Mouse (Mus musculus): ENCODE data around the gene Gm20388.
A peak's percentile ranks its signal among the peaks of the same experiment; 100 is the strongest.

The Gm20388 gene

DNA sequence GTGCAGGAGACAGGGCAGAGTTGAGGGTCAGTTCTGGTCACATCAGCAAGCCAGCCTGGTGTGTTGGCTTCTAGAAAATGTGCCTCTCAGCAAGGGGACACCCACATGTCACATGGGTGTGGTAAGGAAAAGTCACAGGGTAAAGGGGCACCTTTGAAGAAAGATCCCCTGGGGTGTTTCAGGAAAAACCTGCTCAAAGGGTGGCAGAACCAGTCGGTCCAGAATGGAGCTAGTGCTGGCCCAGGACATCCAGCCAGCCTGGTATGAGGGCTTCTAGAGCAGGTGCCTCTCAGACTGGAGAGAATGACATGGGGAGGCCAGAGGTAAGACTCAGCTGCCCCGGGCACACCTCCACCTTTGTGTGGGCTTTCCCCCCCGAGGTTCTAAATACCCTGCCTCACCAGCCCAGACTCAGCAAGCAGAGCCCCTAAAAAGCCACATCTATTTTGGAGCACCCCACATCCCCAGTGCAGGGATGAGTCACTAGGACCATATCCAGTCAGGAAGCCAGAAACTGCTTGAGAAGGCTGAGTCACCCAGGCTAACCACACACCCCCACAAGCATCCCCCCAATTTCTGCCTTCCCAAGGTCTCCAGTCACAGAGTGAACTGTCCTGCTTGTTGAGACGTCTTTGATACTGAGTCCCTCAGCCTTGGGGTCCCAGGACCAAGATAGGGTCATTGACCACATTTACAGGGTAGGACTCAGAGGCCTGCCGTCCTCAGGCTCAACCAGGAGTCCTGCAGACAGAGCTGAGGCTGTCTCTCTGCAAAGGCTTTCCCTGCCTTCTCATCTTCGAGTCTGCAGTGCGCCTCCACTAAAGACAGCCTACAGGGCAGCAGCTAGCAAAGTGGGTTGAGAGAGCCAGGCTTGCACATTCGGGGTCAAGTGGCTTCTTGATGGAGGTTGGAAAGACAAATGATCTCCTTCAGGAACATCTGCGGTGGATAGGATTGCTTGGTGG, 2445.3 kb downstream of the Gm20388 start:
- DNase-seq (ENCODE audit: low read depth, low spot score): peak; percentile 95

DNA sequence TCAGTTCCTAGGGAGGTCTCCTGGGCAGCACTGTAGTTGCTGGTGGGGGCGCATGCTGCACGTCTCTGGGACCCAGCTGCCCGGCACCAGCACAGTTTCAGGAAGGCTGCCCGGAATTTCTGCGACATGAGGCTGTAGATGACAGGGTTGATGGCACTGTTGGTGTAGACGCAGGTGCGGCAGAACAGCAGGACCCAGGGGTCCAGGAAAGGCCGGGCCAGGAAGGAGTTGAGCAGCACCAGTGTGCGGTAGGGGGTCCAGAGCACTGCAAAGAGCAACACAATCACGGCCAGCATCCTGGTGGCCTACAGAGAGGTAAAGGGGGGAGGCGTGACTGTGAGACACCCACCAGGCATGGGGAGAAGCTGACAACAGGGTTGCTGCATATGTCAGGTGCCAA, 2446.6 kb downstream of the Gm20388 start:
- no peak for DNase-seq (ENCODE audit: low read depth, low spot score)

GRCm38 (mm10) chr8:122357641-122358040, 2447.0 kb downstream of the Gm20388 start:
- no peak for DNase-seq (ENCODE audit: low read depth, low spot score)

DNA sequence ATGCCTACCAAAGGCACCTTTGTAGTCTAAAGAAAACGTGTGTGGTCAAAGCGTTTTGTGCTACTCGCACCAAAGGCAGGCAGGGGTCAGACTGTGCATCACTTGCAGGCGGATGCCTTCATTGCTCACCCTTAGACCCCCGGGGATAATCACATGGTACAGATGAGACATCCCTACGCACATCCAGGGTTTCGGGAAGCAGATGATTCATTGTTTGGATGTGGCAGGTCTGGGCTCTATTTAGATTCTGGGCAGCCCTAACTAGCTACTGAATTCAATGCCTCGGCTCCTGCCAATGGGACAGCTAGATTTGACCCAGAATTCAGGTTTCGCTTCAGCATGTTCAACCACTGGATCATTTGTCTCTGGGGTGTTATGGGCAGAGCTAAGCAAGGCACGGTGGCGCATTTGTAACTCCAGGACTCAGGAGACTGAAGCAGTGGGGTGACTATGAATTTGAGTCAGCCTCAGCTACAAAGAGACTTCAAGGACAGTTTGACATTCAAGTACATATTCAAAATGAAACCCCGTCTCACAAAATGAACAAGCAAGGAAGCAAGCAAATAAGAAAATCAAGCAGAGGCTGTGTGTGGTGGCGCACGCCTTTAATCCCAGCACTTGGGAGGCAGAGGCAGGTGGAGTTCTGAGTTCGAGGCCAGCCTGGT, 2448.6 kb downstream of the Gm20388 start:
- peak; percentile 80 for DNase-seq (ENCODE audit: low read depth, low spot score)

DNA sequence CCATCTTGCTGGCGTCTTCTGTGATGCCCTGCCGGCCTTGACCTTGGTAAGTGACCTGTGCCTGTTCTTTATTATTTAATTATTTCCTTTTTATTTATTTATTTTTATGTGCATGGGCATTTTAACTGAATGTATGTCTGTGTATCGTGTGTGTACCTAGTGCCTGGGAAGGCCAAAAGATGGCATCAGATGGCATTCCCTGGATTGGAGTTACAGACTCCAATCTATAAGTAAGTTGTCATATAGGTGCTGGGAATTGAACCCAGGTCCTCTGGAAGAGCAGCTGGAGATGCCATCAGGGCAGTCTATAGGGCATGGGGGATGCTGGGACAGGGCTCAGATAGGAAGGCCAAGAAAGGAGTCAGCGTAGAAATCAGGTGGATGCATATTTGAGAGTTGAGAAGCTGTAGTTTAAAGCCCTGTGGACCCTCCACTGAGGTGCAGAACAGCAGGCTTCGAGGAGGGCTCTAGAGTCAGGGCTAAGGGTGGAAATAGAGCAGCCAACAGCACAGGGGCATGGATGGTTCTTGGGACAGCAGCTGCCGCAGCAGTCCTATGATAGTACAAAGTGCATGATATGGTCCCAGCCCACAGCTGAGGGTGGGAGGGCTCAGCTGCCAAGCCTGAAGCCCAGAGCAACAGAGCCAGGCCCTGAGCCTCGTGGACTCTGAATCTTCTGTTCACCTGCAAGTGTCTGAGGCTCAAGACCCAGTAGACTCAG, 2450.2 kb downstream of the Gm20388 start, which contains the start of gene Trhr2:
Gene Trhr2 (minus strand): TSS at position 51 of the 721 bp plus-strand sequence.
- DNase-seq (ENCODE audit: low read depth, low spot score): no peak

- peak; percentile 33 for DNase-seq (ENCODE audit: low read depth, low spot score)
These were observed 2451.6 kb downstream of the Gm20388 start for GRCm38 (mm10) chr8:122362271-122362670.

DNA sequence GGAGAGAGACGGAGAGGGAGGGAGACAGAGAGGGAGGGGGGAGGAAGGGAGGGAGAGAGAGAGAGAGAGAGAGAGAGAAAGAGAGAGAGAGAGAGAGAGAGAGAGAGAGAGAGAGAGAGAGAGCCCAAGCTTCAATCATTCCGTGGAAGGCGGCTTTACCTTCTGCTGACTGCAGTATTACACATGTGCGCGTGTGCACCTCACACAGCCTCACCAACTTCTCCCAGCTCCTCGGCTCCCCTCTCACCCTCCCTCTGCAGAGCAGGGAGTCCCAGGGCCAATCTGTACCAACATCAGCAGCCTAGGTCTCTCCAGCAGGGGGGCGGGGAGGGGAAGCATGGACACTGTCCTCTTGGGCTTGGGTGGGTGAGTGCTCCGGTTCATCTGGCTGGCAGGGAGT, 2452.3 kb downstream of the Gm20388 start:
- DNase-seq (ENCODE audit: low read depth, low spot score): peak; percentile 59

DNA sequence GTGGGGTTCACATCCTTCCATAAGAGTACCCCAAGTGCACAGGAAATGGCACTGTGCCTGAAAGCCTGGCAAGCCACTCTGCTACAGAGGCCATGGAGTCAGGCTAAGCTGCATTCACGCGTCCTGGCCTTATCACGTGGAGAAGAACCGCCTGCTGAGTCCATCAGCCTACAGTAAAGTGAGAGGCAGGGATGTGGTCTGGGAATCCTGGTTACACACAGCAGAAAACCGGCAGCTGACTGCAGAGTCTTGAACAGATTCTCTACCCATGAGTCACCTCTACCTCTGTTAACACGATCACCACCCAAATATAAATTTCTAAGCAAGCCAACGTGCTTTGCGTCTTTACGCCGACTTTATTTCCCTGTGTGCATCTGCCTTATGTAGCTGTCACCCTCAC, 2457.9 kb downstream of the Gm20388 start:
- DNase-seq (ENCODE audit: low read depth, low spot score): peak; percentile 60

GRCm38 (mm10) chr8:122369665-122370064, 2459.0 kb downstream of the Gm20388 start:
- DNase-seq (ENCODE audit: low read depth, low spot score): peak; percentile 82

DNA sequence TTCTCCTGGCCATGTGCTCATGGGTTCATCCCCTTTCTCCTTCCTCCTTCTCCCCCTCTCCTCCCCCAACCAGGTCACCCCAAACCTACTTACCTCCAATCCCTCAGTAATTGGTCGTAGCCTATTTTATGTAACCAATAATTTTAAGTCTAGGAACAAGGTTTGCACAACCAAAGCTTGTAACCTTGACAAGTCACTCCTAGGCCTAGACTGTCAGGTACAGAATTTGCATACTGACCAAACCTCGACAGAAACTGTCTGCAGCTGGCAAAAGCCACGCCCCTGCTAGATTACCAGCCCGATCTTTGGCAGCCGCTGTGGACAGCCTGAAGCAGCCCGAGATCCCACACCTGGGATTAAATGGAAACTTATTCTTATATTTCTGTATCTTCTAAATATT, 2461.1 kb downstream of the Gm20388 start:
- DNase-seq (ENCODE audit: low read depth, low spot score): no peak

GRCm38 (mm10) chr8:122375320-122375719, 2464.7 kb downstream of the Gm20388 start:
- no peak for DNase-seq (ENCODE audit: low read depth, low spot score)

DNA sequence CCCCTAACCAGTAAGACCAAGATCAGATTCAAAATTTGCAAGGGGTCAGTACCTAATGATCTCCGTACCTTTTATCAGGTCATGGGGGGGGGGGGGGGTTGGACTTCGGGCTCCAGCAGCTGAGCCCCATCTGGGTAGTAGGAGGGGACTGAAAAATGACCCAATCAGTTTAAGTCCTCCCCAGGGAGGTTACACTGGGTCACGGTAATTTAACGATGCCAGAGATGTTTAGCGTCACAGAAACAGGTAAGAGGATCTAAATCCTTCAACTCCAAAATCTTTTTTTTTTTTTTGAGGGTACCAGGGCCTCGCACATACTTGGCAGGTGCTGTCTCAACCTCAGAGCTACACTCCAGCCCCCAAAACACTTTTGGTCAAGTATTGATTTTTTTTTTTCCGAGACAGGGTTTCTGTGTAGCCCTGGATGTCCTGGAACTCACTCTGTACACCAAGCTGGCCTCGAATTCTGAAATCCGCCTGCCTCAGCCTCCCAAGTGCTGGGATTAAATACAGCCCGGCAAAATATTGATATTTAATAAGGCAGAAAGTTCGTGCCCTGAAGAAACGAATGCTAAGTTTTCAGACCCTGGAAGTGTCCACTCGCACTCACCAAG, 2465.2 kb downstream of the Gm20388 start:
- no peak for DNase-seq (ENCODE audit: low read depth, low spot score)

DNA sequence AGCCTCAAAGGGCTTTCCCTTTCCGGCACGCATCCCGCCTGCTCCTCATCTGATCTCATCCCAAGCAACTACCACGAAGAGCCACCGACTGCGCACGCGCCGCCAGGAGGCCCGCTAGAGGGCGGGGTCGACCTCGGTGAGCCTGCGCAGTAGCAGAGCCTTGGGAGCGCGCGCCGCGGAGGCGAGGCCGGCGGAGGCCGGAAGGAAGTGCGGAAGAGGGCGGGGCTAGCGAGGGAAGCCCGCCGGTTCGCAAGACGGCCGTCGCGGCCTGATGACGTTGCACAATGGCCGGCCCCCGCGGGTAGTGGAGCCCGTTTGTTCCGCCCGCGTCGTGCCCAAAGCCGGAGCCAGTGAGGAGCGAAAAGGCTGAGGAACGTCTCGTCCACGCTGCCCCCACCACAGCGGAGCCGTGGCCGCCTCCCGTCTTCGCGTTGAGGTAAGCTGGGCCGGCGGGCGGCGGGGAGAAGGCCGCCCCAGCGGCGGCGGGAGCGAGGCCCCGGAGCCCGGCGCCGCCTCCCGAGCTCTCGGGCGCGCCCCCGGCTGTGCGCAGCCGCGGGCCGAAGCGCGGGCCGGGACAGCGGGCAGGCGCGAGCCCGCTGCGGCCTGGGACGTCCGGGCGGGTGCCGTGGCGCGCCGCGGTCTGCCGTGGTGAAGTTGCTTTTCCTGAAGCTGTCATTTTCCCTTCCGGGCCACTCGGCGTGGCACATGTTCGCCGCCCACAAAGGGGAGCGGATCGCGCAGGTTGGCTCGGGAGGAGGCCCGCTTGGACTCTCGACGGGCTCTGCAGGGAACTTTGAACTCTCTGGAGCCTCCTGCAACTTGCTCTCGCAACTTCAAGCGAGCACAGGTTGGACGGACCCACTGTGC, 2466.0 kb downstream of the Gm20388 start, which contains the start of gene Zc3h18:
Gene Zc3h18 (plus strand): TSS at position 245 of the 867 bp plus-strand sequence.
- DNase-seq (ENCODE audit: low read depth, low spot score): peak; percentile 99

- DNase-seq (ENCODE audit: low read depth, low spot score): no peak
These were observed 2472.4 kb downstream of the Gm20388 start for GRCm38 (mm10) chr8:122383039-122383438.

DNA sequence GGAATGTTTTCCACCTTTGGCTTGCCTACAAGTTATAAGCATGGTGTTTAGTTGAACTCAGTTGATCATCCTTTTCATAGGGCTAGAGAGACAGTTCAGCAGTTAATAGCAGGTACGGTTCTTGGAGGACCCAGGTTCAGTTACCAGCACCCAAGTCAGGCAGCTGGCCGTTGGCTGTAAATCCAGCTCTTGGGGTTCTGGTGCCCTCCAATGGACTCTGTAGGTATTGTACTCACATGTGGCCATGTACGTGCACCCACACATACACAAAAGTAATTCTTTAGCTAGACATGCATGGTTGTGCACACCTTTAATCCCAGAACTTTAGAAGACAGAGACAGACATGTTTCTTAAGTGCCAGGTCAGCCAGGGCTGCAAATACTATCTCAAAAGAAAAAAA, 2478.7 kb downstream of the Gm20388 start:
- DNase-seq (ENCODE audit: low read depth, low spot score): no peak

- DNase-seq (ENCODE audit: low read depth, low spot score): no peak
These were observed 2480.1 kb downstream of the Gm20388 start for GRCm38 (mm10) chr8:122390758-122391157.

GRCm38 (mm10) chr8:122393717-122394116, 2483.1 kb downstream of the Gm20388 start:
- no peak for DNase-seq (ENCODE audit: low read depth, low spot score)

DNA sequence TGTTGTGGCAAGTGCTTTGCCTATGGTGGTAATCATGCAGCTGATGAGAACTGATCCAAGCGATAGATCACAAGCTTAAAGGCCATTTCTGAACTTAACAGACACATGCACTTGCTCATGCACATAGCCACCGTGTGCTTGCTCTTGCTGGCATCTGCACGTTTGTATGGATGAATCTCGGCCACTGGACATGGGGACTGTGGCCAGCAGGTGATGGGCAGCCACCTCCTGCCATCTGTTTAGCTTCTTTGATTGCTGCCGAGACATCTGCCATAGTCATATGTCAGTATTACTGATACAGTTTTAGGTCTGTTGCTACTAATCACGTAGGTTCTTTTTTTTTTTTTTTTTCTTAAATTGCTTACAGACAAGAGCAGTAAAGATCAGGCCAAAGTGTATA, 2484.7 kb downstream of the Gm20388 start:
- peak; percentile 82 for DNase-seq (ENCODE audit: low read depth, low spot score)

DNA sequence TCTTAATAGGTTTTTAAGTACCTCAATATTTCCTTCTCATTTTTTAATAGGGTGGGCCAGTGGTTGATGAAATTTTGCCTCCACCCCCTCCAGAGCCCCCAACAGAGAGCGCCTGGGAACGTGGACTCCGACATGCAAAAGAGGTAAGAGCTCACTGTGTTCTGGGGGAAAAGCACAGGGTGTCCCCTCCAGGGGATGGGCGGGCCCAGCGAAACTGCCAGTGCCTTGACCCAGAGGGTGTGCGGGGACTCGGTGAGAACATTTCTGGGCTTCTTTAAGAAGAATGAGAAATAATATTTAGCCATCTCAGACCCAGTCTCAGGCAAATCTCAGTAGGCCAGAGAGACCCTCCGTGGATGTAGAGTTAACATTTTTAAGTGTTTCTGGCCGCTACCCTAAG, 2487.5 kb downstream of the Gm20388 start:
- no peak for DNase-seq (ENCODE audit: low read depth, low spot score)

GRCm38 (mm10) chr8:122405146-122405805, 2494.6 kb downstream of the Gm20388 start:
- DNase-seq (ENCODE audit: low read depth, low spot score): no peak
